Mouse (Mus musculus) ZHBTc4 (cell line): ENCODE data around the gene Adcy4.

Source experiments
- DNase-seq: peaks from one replicate; pipeline ENCODE4 v3.0.0-alpha.2; 2011; ENCODE audit warnings: low read depth, low spot score

The Adcy4 gene

DNA sequence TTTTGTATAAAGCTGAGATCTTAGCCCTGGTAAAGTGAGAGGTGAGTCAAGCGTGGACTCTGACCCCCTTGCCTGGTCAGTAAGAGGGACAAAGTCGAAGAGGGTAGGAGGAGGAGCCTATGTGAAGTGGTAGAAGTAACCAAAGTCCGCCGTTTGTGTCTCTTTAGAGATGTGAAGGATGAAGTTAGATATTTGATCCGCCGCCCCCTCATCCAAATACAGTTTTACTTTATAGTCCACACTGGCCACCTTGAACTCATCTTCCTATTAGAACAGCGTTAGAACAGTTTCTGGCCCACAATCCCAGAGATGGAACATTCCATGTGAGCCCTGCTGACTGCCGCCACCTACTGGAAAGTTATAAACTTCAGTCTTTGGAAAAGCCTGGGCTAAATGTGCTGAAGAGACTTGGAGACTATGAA is 25.5 kb downstream of the Adcy4 start, which contains the start of gene Cideb:
TSS of gene Cideb (minus strand) at position 96 of the 422 bp plus-strand sequence.
- peak; percentile 76 for DNase-seq

DNA sequence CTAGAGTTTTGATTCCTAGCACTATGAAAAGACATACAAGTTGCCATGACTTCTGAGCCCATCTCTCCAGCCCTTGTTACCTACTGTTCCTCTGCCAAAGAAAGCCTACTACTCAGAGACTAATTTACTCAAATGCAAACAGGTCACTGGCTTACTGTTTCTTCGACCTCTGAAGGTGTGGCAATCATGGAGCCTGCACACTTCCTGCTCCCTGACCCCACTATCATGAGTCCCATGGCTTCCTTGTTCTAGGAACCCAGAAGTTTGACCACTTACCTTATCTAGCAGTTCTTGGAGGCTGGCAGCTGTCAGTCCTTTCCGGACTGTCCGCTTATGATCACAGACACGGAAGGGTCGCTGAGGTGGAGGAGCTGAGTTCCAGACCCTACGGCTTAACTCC is 26.3 kb downstream of the Adcy4 start:
- no peak for DNase-seq

DNA sequence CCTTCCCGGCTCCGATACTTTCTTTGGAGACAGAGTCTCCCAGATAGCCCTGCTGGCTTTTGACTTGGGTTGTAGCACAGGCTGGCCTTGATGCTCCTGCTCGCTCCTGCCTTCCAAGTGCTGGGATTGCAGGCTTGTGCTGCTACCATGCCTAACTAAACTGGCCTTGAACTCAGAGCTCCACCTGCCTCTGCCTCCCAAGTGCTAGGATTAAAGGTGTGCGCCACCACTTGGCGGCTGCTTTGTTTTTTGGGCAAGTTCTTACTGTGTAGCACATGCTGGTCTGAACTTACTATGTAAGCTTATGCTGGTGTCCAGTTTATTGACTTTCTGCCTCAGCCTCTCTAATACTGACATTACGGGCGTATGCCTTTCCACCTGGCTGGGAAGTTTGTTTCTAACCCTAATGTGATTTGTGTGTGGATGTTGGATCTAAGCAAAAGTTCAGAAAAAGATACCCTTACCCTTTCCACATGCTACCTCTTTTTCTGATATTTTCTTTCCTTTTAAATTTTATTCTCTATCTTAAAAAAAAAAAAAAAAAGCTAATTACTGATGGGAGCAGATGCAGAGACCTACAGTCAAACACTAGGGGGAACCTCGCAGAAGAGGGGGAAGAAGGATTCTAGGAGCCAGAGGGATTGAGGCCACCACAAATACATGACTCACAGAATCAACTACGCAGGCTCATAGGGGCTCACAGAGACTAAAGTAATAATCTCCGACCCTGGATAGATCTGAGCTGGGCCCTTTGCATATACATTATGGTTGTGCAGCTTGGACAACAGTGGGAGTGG is 36.6 kb downstream of the Adcy4 start:
- DNase-seq, result no peak

DNA sequence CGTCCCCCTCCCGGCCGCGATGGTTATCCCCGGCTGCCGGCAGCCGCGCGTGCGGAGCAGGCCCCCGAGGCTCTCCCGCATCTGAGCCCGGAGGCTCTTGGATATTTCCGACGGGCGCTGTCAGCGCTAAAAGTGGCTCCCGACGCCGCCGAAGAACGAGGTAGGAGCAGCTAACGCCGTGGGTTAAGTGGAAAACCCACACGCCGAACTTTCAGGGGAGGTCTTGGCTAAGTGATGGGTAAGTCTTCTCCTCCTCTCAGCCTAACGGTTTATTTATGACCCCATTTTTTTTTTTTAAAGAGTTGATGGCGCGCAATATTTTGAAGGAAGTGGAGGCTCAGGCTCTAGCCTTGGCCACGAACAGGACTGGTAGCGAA is 38.0 kb downstream of the Adcy4 start:
- no peak for DNase-seq

DNA sequence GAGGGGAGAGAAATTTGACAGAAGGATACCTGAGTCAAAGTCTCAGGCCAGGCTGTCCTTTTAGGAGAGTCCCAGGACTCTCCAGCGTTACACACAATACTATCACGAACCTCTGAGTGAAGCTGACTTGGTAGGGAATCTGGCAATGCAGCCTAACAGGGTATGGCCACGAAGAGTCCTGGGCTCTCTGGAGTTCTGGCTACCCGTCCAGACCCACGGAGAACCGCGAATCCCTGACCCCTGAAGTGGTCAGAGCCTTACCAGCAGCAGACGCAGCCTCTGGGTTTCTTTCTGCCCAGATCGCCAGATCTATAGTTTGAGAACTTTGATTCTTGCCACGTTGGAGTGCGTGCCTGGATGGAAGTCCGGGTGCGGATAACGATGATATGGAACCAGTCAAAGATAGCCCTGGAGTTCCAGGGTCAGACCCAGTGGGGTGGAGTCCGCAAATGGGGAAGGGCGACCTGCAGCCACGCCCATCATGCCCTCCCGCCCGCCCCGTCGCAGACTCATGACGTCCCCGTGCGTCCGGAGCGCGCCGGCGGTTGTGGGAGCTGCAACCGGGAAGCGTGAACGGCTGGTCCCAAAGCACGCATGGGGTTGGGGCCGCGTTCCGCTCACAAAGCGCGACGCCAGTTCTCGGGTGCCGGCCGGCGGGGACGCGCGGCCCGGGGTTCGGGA is 38.6 kb downstream of the Adcy4 start, which contains the start of the genes Dhrs1 and Nop9:
TSS of gene Dhrs1 (minus strand) at position 511 of the 681 bp plus-strand sequence.
TSS of gene Nop9 (plus strand) at position 514 of the 681 bp plus-strand sequence.
- DNase-seq, result peak; percentile 95

DNA sequence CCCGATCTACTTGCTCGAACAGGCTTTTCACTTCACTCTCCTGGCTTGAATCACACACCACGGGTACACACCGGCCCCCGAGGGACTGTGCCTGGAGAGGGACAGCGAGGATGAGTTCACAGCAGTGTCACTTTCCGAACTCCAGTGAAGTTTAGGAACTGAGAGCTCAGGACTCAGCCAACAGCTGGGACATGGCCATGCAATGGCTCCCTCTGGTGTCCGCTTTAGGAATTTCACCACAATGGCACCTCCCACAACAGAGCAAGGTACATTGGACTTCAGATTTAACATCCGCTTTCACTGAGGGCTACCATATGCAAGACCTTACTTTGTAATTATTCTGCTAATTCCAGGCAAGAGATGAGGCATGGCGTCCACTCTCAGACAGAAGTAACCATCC is 40.2 kb downstream of the Adcy4 start:
- peak; percentile 89 for DNase-seq

DNA sequence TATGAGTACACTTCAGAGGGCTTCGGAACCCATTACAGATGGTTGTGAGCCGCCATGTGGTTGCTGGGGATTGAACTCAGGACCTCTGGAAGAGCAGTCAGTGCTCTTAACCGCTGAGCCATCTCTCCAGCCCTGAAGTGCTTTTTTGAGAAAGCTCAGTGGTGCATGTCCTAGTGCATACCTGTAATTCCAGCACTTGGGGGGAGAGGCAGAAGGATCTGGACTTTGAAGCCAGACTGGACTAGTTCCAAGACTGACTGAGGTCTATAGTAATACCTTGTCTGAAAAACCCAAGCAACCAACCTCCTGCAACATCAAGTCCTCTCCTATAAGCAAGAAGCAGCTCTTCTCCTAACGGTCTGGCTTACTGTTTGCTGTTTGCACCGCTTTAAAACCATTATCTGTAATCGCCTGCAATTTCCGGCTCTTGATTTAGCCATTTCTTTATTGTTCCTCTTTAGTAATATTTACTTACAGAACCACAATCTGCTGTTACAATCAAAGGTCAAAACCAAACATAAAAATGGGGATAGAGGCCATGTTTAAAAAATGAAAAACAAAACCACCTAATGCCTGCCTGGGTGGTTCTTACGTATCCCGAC is 46.7 kb downstream of the Adcy4 start:
- no peak for DNase-seq

DNA sequence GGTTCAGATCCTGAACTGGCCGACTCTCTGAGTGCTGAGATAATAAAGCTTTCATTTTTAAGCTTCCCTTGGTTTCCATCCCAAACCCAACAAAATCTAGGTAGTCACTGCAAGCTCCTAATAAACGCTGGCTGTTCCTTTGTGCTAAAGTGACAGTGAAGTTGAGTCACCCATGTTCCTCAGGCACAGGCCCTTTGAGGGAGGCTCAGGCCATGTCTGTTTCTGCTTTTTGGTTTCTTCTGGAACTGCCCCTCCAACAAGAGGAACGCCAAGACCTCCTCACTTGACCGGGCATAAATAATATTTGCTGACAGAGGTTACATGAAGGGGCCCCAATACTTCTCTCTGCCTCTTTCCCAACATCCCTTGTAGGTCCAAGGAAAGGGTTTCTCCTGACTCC is 48.1 kb downstream of the Adcy4 start:
- DNase-seq, result no peak

DNA sequence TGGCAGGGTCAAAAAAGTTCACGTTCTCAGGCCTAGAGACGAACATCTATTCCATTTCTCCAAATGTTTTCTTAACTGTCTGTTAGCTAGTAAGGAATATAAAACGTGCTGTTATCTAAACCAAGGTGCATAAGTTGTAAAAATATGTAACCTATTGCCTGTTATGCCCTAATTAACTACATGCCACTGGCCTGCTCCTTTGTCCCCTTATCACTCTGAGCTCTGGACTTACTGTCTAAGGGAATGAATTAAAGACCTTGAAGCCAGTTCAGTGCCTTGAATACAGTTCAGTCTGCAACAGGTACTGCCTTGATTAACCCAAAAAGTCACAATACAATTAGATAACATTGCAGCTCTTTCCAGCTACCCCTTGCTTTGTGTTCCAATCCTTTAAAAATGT is 48.6 kb downstream of the Adcy4 start:
- no peak for DNase-seq

DNA sequence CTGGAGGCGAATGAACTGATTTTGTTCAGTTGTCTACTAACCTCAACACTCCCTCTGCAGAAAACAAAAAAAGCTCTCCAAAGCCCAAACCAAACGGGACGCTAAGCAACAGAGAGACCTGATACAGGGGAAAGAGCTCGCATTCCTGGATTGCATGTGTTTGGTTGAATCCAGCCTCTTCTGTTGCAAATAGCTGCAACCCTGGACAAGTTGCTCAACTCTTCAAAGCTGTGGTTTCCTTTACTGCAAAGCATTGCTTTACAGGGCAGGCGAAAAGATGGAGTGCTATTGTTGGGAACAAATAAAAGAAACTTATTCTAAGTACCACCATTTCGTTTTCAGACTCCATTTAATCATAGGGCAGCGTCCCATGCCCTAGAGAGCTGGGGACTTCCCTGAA is 49.0 kb downstream of the Adcy4 start:
- no peak for DNase-seq

DNA sequence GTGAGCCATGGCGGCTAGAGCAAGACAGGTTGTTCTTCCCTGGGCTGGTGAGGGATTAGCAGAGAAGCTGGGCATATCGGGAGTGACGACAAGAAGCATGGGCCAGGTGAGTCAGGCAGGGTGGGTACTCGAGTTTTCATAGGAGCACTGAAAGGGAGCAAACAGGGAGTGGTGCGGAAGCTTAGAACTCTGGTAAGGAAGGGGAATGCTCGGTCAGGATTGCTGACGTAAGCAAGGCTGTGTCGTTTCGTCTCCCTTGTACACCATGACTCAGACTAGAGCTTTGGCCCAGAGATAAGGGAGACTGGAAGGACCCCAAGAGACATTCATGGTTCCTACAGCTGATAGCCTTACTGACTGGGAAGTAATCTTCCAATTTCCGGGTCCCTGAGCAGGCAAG is 50.0 kb downstream of the Adcy4 start:
- DNase-seq, result no peak

DNA sequence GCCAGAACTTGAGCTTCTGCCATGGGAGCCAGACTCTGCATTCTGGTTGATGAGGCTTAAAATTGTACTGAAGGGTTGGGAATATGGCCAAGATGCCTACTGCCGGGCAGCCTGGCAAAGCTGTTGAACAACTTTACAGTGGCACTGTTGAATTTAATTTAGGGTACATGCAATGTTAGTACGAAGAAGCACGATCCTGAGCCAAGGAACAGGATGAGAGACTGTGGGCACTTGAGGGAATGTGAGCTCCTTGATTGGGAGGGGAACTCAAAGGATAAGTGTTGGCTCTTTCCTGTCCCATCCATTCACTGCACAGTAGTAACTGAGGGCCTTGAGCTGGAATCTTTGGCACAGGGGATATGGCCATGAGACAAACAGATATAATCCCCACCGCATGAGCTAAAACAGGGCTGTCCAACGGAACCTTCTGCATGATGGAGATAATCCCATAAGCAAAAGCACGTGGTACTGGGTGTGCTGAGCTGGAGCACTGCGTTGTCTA is 53.3 kb downstream of the Adcy4 start:
- DNase-seq, result no peak

DNA sequence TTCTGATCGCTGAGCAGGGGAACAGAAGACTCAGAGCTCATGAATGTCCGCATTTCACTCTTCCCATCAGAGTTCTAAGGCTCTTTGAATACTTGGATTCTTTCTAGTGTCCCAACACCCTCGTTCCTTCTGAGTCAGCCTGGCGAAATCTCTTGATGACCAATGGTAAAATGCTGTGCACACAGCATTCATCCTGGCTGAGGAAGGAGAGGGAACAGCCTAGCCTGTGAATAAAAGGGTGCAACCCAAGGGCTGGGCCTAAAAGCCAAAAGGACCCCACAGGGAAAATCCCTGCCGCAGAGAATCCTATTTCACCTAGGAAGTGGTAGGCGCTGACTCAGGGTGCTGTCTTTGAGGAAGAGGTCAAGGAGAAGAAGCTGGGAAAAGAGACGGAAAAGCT is 53.8 kb downstream of the Adcy4 start:
- DNase-seq, result no peak

DNA sequence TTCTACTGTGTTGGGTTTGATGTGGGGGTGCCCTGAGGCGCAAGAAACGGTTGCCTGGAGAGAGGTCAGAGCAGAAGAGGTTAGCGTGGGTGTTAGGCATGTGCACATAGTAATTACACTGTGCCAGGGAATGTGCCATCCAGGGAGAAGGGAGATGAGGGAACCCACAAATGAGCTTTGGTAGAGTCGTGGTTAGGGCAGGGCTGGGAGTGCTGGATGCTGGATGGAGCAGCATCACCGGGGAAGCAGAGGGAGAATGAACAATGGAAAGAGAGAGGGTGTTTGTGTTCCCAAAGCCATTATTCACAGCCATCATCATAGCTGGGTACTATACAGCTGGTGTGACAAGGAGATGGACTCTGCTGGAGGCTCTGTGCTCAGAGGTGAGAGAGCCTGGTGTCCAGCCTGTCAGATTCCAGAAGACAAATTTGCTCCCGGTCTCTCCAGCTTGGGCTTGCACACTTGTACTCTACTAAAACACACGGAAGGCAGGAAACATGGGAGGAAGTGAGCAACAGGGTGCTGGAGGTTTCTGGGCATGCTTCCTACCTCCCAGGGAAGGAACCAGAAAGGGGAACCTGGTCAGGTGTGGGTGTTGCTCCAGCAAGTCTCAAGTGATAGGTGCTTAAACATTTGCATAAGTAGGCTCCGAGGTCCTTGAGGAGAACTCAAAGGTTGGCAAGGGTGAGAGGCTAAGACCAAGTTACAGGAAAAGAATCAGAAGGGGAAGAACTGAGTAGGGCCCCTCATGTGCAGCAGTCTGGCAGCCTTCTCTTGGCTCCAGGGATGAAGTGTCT is 55.8 kb downstream of the Adcy4 start:
- no peak for DNase-seq

DNA sequence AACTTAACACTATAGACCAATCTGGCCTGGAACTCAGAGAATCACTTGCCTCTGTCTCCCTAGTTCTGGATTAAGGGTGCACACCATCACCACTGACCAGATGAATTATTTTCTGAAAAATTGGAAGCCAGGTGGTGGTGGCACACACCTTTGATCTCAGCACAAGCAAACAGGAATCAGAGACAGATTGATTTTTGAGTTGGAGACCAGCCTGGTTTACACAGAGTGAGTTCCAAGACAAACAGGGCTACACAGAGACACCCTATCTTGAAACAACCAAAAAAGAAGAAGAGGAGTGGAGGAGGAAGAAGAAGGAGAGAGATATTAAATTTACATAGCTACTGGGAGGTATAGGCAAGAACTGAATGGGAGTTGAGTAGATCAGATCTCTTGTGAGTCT is 57.6 kb downstream of the Adcy4 start:
- DNase-seq, result no peak

DNA sequence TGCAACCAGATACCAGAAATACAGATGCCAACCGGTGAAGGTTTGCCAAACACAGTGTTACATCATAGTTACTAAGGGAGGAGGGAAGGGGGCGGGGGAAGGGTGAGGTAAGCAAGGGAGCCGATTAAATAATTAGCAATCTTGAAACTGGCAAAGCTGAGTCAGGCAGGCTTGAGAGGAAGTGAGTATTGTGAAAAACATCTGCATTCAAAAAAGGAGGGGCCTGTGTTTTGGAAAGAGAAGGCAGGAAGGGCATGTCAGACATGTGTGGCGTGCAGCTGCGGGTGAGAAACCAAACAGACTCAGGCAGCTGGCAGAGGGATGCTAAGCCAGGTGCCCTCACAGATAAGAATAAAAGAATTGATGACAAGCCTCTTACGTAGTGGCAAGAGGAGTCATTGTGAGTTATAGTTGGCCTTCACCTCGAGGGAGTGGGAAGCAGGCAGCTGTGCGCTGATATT is 59.5 kb downstream of the Adcy4 start:
- DNase-seq, result no peak

DNA sequence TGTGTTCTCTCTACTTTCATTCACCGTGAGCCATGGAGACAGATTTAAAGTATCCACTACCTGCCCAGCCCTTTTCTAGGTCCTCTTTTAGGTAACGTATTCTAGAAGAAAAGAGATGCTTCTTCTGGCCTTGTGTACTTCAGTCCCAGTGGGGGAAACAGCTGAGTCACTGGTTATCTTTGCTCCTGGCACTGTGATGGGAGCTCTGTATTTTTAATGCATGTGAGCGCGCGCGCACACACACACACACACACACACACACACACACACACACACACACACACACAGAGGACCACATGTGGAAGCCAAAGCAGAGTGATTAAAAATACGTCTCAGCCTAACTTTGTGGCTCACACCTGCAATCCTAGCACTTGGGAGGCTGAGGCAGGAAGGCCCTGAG is 60.5 kb downstream of the Adcy4 start:
- DNase-seq, result no peak

DNA sequence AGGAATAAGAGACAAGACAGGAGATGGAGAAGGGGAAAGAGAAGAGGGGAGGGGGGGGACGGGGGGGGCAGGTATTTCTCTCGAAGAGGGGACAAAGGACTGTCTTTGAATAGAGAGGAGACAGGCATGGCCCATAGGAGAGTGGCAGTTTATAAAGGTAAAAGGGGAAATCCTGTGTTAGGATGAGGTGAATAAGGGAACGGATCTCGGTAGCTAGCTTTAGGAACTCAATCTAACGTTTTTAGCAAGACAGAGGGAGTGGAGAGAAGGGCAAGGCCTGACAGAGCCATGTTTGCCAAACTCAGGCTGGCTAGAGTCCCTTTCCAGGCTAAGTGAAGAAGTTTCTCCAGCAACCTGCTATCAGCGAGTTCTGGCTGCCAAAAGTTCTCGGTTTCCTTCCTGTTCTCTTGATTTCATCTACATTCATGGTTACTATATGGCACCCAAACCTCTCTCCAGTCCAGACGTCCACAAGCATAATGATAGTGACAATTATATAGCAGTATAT is 61.4 kb downstream of the Adcy4 start:
- no peak for DNase-seq

DNA sequence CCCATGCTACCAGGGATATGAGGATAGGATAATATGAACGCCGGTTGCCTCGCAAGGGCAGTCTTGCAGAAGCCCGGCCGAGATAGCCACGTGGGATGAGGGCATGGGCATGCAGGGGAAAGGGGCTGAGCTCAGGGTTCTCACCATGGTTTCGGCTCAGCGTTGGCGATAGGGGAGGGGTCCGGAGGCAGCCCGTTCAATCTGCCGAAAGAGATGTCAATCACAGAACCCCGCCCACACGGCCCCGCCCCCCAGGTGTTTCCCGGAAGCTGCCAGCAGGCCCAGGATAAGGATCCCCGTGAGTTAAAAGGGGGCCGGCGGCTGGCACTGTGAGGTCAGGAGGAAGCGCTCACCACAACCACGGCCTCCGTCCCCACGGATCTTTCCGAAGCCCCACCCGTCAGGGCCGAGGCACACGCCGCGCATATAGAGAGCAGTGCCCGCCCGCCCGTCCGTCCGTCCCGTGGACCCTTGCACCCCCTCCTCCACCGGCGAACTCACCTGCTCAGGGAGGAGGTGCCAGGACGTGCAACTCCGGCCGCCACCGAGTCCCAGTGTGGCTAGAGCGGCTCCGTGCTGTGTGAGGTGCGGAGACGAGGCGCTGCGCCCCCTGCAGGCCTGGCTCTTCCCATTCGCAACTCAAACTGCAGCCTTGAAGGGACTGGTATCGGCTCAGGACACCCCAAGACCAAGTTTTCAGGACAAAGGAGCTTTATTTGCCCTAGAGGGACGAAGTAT is 62.0 kb downstream of the Adcy4 start, which contains the start of gene Rabggta:
TSS of gene Rabggta (minus strand) at position 564 of the 738 bp plus-strand sequence.
- peak; percentile 98 for DNase-seq

DNA sequence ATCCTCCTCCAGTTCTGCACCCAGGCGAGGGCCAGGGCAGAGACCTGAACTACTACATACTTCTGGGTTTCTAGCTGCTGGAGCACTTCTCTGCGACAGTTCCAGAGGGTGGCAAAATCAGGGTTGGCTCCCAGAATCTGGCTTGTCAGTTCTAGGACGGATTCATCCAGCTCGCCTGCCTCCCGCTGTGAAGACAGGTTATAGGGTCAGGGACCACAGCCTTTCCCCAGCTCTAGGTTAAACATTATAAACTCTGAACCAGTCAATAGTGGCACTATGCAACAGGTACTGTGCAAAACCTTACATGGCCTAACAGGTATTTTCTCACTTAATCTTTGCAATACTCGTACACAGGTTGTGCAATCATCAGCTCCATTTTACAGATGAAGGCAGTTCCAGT is 62.8 kb downstream of the Adcy4 start:
- no peak for DNase-seq
